Mouse (Mus musculus) heart, postnatal 14 days (tissue): ENCODE data around the gene Mfsd4b2. TPM values are rescaled to one million over a fixed set of nuclear protein-coding genes. Genes with fewer than 3 reads are reported as not detected.
"Not testable (repeated sequence)": the region's sequence is repeated elsewhere in the genome, so short reads cannot be mapped to it uniquely, and the experiment has no call there.

Experiments
- DNase-seq, 2 experiments: peaks; one replicate each; pipeline ENCODE4 v3.0.0; 2021 to 2022
- intact Hi-C: fragments of 180-260 bp; cut with DNase I; formaldehyde crosslinking; loops from one replicate; pipeline ENCODE4 v1.15.1; 2025
- long read RNA-seq, 2 experiments: library from polyadenylated mRNA; stranded (forward); transcript quantifications; one replicate each; pipeline ENCODE4 v2.0.0; 2021
- total RNA-seq, 2 experiments: library from RNA; stranded (reverse); gene quantifications; 2 replicates each; pipeline ENCODE4 v1.2.3; 2021

Mfsd4b2 gene
- total RNA-seq = under 1 TPM; 0.10 to 0.12 TPM
- long read RNA-seq, experiment 1 = 0 reads
- long read RNA-seq, experiment 2 = 0 reads

- DNase-seq = peak; percentile 22 to 26
- intact Hi-C loops = no loop called here
Observed at GRCm38 (mm10) chr10:39926616-39927139, at the start of gene Mfsd4b2. Gene Mfsd4b2, minus strand, starts transcription at chr10:39926923.

GRCm38 (mm10) chr10:39975771-39976170 is 49.0 kb upstream of the Mfsd4b2 start:
- DNase-seq = no peak

GRCm38 (mm10) chr10:39974982-39975381 is 48.3 kb upstream of the Mfsd4b2 start:
- DNase-seq = no peak
- intact Hi-C loops = no loop called here

More at GRCm38 (mm10) chr10:39975771-39976170, 49.0 kb upstream of the Mfsd4b2 start:
- intact Hi-C loops = no loop called here

GRCm38 (mm10) chr10:39967512-39967911 is 40.8 kb upstream of the Mfsd4b2 start:
- intact Hi-C loops = no loop called here
- peak in 1 of 2 experiments; percentile 21 for DNase-seq

- intact Hi-C loops = loop anchor here (5.0 kb wide), 1 partner anchor 790 kb away; no protein-coding TSS in a partner anchor
- no peak for DNase-seq
Observed at GRCm38 (mm10) chr10:39961906-39962305, 35.2 kb upstream of the Mfsd4b2 start.

GRCm38 (mm10) chr10:39960441-39960822 is 33.7 kb upstream of the Mfsd4b2 start:
- no peak for DNase-seq
- intact Hi-C loops = loop anchor here (5.0 kb wide), 1 partner anchor 788 kb away; no protein-coding TSS in a partner anchor

- intact Hi-C loops = loop anchor here (5.0 kb wide), 3 partner anchors 63 to 788 kb away; partner anchors contain the start of gene Mfsd4b4
- DNase-seq = peak; percentile 89 to 94
Observed at GRCm38 (mm10) chr10:39959761-39960440, 33.2 kb upstream of the Mfsd4b2 start, which contains the start of gene Mfsd4b3. Gene Mfsd4b3, minus strand, starts transcription at chr10:39960153.

GRCm38 (mm10) chr10:39958266-39958665 is 31.5 kb upstream of the Mfsd4b2 start:
- intact Hi-C loops = loop anchor here (5.0 kb wide), 2 partner anchors 61 to 254 kb away; partner anchors contain the start of gene Mfsd4b4
- DNase-seq = no peak

- DNase-seq = no peak
- intact Hi-C loops = loop anchor here (5.0 kb wide), 2 partner anchors 59 to 256 kb away; partner anchors contain the start of gene Mfsd4b4
Observed at GRCm38 (mm10) chr10:39956340-39956878, 29.7 kb upstream of the Mfsd4b2 start.

GRCm38 (mm10) chr10:39955163-39955562 is 28.4 kb upstream of the Mfsd4b2 start:
- intact Hi-C loops = loop anchor here (5.0 kb wide), 2 partner anchors 58 to 257 kb away; partner anchors contain the start of gene Mfsd4b4
- DNase-seq = no peak

GRCm38 (mm10) chr10:39949377-39949954 is 22.7 kb upstream of the Mfsd4b2 start:
- DNase-seq = no peak
- intact Hi-C loops = no loop called here

- intact Hi-C loops, DNase-seq: not testable (repeated sequence)
Observed at GRCm38 (mm10) chr10:39947195-39947594, 20.5 kb upstream of the Mfsd4b2 start.

GRCm38 (mm10) chr10:39936553-39936952 is 9.8 kb upstream of the Mfsd4b2 start:
- intact Hi-C loops = no loop called here
- no peak for DNase-seq

GRCm38 (mm10) chr10:39924556-39924955 is 2.2 kb downstream of the Mfsd4b2 start:
- intact Hi-C loops, DNase-seq: not testable (repeated sequence)

- DNase-seq = no peak
- intact Hi-C loops = no loop called here
Observed at GRCm38 (mm10) chr10:39912616-39913015, 14.1 kb downstream of the Mfsd4b2 start.

- no peak for DNase-seq
- intact Hi-C loops = no loop called here
Observed at GRCm38 (mm10) chr10:39908768-39909441, 17.8 kb downstream of the Mfsd4b2 start.

- DNase-seq = no peak
- intact Hi-C loops = no loop called here
Observed at GRCm38 (mm10) chr10:39906799-39907658, 19.7 kb downstream of the Mfsd4b2 start.

- intact Hi-C loops = no loop called here
- no peak for DNase-seq
Observed at GRCm38 (mm10) chr10:39904191-39904590, 22.5 kb downstream of the Mfsd4b2 start.

GRCm38 (mm10) chr10:39898874-39899371 is 27.8 kb downstream of the Mfsd4b2 start, which contains the start of gene Mfsd4b4:
Gene Mfsd4b4, minus strand, starts transcription at chr10:39899238.
- DNase-seq = peak; percentile 86 to 87
- intact Hi-C loops = loop anchor here (5.0 to 10.0 kb wide), 2 partner anchors 58 to 346 kb away; partner anchors contain the start of gene Rpf2
